Comparison of ENCODE assay signal across 9 mouse cellular contexts in genomic region chr14:73469506-73469905, GRCm38 (mm10). TPM values are rescaled to one million over a fixed set of nuclear protein-coding genes. Genes with fewer than 3 reads are reported as not detected.
A peak's percentile ranks its signal among the peaks of the same experiment; 100 is the strongest.
DNase-seq lines count a peak whose midpoint lies in the region; TF ChIP-seq lines count a peak whose summit lies in the region.
"Had no signal": no experiment of that assay in that cellular context is flagged by ENCODE, and none has a peak within 500 bp of the region (broad histone marks: within the 10 kb centered on the region; RNA-seq: fewer than 3 reads in every experiment).

No protein-coding gene starts in this region.

- peaks cover 15% of the 10 kb centered on the region; the same call in 1 of the 2 replicates for H3K4me1 ChIP-seq in cerebellum, adult 2 months (ENCODE audit: control insufficient read depth, insufficient read depth, low read length)
- H3K4me1 ChIP-seq: liver, embryonic 12.5 days had no signal

- no peak for TF ChIP-seq CTCF in cerebellum, adult 2 months (IDR thresholded peaks at IDR 0.05; ENCODE audit: borderline replicate concordance, insufficient read depth, low read depth, low read length)

- peak overlapping the region; percentile 19; the same call in 1 of the 2 replicates for H3K27ac ChIP-seq in cerebellum, adult 2 months (ENCODE audit: insufficient read depth, low read length)
- H3K27ac ChIP-seq: liver, embryonic 12.5 days had no signal

- DNase-seq in cerebellum, adult 2 months = peak; percentile 56 to 77
- peak; percentile 61 to 68 for DNase-seq in cerebellum, postnatal 36 days
- peak; percentile 92 for DNase-seq in layer of hippocampus, adult 9-11 months
- peak; percentile 83 for DNase-seq in right cerebral cortex, adult 18-20 months
- DNase-seq in urinary bladder, adult 18-20 months (ENCODE audit: low spot score in 2 of 2) = no peak
- DNase-seq in spleen, adult 12 weeks (ENCODE audit: low spot score) = no peak
- no peak for DNase-seq in heart, adult 8-10 months (ENCODE audit: low spot score)
- DNase-seq: kidney, adult 9 months had no signal

- WGBS in cerebellum, adult 2 months = 31% methylated on average over 7 of the region's 7 CpGs

- no peak for TF ChIP-seq POLR2A in cerebellum, adult 2 months (IDR thresholded peaks at IDR 0.05; ENCODE audit: borderline replicate concordance, insufficient read depth, low read length)

- H3K27me3 ChIP-seq in cerebellum, adult 2 months (ENCODE audit: control insufficient read depth, insufficient read depth, low read length) = no peaks in the 10 kb centered on the region
- H3K27me3 ChIP-seq: liver, embryonic 12.5 days had no signal

- no peak overlapping the region for H3K4me3 ChIP-seq in cerebellum, adult 2 months (replicated peaks; ENCODE audit: insufficient read depth, low read depth, low read length)
- H3K4me3 ChIP-seq: liver, embryonic 12.5 days had no signal

RNA-seq across cellular contexts. Expression of gene Med4, which starts 40.3 kb away (rescaled TPM):
- polyA plus RNA-seq in cerebellum, adult 2 months (2012; rRNA removed) = 38.7 and 40.0 TPM in 2 replicates
- total RNA-seq in heart, adult 8-10 months (2022) = 10 to 100 TPM; 19.8 to 23.7 (median 21.3) TPM

RNA-seq across cellular contexts. Expression of gene Sucla2, which starts 55.6 kb away (rescaled TPM):
- polyA plus RNA-seq in cerebellum, adult 2 months (2012; rRNA removed) = 163 and 164 TPM in 2 replicates
- total RNA-seq in heart, adult 8-10 months (2022) = 100 to 1,000 TPM; 674 to 810 (median 734) TPM

Comparison
In these comparisons a context has a peak if more than half of its experiments do, and no peak if none do; other contexts are left out.
1. DNase-seq: peak in cerebellum, adult 2 months (2 of 2), cerebellum, postnatal 36 days (2 of 2), layer of hippocampus, adult 9-11 months (single experiment) and right cerebral cortex, adult 18-20 months (single experiment); none in urinary bladder, adult 18-20 months (0 of 2), spleen, adult 12 weeks (single experiment) and heart, adult 8-10 months (single experiment).